Mouse (Mus musculus): Measurements from ENCODE around the gene Ctdsp2.
A peak's percentile ranks its signal among the peaks of the same experiment; 100 is the strongest.

Ctdsp2 gene

DNA sequence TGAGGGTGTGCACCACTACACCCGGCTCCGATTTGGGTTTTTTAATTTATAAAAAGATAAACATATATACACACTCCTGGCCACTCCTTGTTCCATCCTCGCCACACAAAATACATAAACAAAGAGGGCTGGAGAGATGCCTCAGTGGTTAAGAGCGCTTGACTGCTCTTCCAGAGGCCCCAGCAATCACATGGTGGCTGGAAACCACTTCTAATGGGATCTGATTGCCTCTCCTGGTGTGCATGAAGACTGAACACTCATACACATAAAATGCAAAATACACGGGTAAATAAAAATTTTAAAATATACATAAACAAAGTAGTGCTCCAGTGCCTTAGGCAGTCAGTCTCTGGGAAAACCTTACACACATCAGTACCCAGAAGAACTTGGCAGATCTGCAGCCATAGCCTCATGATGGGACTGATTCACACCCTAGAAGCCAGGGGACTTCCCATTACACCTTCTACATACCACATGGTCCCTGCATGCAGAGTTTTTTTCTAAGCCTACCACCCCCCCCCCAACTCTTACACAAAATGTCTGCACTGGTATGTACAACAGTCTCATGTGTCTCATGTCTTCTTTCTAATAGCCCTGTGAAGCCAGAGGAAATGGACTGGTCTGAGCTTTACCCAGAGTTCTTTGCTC, 64.1 kb downstream of the Ctdsp2 start:
- DNase-seq (ENCODE audit: low read depth, low spot score): no peak

DNA sequence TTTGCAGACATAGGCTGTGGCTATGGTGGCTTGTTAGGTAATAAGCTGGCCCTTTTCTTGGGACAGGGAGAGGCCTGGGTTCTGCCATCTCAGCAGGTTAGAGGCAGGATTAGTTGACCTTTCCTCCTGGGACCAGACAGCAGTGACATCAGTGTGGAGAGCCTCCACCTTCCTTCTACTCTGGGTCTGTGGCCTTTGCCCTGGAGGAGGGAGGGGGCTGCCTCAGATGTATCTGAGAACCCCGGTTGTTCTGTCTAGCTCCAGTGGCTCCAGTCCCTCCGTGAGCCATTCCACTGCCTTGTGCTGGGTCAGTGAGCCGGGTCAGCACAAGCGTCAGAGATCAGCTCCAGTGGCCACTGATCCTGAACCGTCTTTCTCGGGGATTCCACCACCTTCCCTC, 64.7 kb downstream of the Ctdsp2 start:
- DNase-seq (ENCODE audit: low read depth, low spot score): no peak

- DNase-seq (ENCODE audit: low read depth, low spot score): no peak
Observed at GRCm38 (mm10) chr10:127047954-127048353, 69.4 kb downstream of the Ctdsp2 start, which contains the start of gene Cyp27b1. Gene Cyp27b1 (plus strand): TSS chr10:127048250.

GRCm38 (mm10) chr10:127048608-127049394, 70.3 kb downstream of the Ctdsp2 start:
- peak; percentile 53 for DNase-seq (ENCODE audit: low read depth, low spot score)

Data from brain, adult 2 months (tissue).